Mouse (Mus musculus) bone marrow, adult 2 months (tissue): ENCODE measurements at regions not wholly inside any gene's neighbourhood (a gene's known extent, or its start where the extent isn't known, plus 50 kb on each side); places are given as distances from the start of the nearest gene placed in this dataset.

Source experiments
- CTCF ChIP-seq: fragments of 200-500 bp; IDR thresholded peaks from 2 replicates; pipeline ENCODE4 v1.5.1; 2011; ENCODE audit warnings: low read length, control low read depth; ENCODE audit not compliant: control insufficient read depth, insufficient read depth
- POLR2A ChIP-seq: fragments of 200-500 bp; IDR thresholded peaks from 2 replicates; pipeline ENCODE4 v1.6.1; 2011; ENCODE audit warnings: low read depth, mild to moderate bottlenecking, control low read depth, low read length, borderline replicate concordance; ENCODE audit not compliant: control insufficient read depth

DNA sequence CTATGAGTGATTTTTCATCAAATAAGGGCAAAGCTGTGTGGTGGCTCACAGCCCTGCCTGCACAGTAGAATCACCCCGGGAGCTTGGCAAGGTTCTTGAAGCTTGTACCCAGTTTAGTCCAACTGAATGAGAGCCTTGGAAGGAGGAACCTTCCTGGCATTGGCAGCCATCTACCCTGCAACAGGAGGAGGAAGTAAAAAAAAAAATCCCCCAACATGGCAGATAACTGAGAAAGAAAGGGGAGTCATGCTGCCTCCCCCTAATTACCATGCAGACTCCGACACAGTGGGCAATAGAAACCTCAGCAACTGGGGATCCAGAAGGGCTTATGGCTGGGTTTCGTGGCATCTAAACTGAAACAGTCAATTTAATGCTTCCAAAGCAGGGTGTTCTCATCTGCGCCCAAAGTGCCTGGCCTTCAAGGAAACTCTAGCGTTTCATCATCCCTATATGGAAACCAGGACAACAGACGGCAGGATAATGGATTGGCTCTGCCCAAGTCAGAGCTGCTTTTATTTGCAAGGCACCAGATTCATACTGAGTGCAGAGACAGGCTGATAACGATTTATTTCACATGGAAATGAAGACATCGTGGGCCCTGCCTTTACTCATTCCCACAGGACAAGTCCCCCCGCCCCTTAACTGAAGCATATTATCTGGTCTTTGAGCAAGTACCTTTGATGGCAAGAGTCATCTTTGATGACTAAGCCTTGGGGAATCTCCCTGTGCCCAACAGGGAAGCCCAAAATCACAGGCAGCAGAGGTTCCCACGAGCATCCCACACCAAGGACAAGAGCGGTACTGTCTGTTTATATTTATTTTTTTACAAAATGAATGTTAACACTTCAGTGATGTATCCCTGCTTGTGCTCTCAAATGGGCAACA is 52.9 kb upstream of the Atl2 start:
- TF ChIP-seq CTCF (no peak), POLR2A (no peak)
